Mouse (Mus musculus) urinary bladder, postnatal 4 days (tissue): ENCODE data around the gene Naa25.
A peak's percentile ranks its signal among the peaks of the same experiment; 100 is the strongest.
"Not testable (repeated sequence)": the region's sequence is repeated elsewhere in the genome, so short reads cannot be mapped to it uniquely, and the experiment has no call there.

Experiments used
- DNase-seq, 2 experiments: peaks; one replicate each; pipeline ENCODE4 v3.0.0; 2021 to 2022; ENCODE audit warnings: low spot score in 2 of 2

Gene Naa25

DNA sequence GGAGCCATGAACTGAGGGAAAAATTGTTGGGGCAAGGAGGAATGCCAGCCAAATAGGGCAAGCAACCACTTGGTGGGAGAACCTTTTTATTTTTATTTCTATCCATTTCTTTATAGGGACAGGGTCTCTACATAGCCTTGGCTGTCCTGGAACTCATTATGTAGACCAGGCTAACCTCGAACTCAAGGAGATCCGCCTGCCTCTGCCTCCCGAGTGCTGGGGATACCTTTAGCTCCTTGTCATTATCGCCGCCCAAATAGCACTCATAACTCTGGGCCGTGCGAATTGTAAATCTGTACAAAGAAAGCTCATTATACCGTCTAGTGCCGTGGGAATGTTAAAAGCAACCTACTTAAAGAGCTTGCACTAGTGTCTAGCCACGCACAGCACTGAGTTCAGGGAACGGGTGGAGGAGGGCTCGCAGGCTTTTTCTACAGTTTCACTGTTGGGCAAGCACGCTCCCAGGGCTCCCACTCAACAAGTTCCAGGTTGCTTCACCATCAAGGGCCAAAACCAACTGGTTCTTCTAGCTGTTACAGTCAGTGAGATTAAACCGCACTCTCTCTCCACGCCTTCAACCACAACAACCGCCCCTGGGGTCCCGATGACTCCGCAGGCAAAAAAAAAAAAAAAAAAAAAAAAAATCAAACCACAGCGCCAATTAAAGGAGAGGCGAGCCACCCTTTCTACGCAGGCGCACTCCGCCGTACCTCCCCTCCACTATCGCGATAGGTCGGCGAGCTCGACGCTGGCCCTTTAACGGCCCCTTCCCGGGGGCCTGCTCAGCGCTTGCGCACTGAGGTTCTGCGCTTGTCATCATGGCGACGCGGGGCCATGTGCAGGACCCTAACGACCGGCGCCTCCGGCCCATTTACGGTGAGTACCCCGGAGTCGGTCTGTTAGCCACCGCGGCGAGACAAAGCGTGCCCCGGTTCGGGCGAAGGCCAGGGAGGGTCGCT is at the start of gene Naa25:
Naa25 (plus strand) TSS at position 750 of the 959 bp plus-strand sequence.
- peak; percentile 94 to 97 for DNase-seq

DNA sequence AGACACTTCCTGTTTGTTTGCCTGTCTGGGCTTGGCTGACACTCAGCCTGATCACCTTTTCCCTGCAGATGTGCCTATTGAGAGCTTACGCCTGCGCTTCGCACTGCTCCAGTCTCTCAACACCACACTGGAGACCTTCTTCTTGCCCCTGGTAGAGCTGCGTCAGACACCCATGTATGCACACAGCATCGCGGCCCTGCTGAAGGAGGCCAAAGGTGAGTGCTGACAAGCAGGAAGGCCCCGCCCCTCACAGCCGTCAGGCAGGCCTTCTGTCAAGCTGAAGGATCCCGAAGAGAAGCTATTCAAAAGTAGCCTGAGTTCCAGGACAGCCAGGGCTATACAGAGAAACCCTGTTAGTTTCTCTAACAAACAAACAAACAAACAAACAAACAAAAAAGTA is 38.5 kb upstream of the Naa25 start:
- no peak for DNase-seq

DNA sequence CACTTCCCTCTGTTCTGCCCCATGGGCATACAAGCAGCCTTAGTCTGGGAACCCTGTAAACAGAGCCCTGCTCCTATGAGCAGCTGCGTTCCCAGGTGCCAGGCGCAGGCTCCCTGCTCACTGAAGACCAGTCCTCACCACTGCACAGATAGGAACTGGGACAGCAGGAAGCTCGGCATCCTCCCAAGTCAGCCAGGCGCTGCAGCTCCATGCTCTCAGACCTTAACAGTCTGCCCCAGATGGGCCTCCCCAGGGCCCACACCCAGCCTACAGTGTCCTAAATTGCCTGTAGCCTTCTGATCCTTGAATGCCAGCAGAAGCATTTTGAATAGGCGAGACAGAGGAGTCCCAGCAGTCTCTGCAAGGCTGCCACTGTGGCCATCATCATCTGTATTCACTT is 36.0 kb upstream of the Naa25 start:
- no peak for DNase-seq

DNA sequence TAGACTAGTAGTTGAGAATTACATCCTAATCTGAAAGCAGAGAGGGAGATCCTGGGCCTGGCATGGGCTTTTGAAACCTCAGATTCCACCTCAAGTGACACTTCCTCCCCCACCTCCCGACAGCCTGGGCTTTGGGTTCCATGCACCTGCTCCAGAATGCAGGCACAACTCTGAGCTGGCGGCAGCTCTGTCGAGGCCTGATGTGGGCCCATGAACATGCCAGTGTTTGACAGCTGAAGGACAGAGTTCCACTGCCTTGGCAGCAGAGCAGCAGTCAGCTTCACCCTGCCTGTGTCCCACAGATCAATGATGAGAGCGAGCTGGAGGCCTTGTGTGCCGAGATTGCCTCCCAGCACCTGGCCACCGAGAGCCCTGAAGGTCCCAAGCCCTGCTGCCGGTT is 34.3 kb upstream of the Naa25 start:
- DNase-seq = no peak

DNA sequence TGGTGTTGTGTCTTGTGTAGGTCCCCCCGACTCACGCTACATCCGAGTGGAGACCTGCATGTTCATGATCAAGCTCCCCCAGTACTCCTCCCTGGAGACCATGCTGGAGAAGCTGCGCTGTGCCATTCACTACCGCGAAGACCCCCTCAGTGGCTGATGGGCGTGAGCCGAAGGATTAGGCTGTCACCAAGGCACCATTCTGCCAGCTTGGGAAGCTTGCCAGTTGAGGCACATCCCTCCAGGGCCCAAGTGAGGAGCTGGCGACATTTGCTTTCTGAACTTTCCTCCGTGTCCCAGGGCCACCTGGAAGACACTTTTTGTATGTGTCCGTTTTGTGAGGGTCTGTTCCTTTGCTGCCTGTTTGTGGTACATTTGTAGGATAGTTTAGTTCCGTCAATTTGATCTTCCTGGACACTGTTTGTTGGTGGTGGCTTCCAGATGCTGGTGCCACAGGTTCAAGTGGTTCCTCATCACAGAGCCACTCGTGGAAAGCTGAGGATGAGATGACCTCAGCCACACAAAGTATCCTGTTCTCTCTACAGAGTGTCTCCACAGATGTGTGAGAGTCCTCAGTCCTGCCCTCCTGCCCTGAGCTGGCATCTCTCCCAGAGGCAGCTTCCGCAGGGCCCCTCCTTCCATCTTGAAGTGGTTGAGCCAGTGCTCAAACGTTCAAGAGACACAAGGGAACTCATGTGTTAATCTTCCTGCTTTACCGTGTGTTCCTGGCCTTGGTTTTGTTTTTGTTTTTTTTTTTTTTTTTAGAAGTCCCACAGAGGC is 31.1 kb upstream of the Naa25 start:
- no peak for DNase-seq

DNA sequence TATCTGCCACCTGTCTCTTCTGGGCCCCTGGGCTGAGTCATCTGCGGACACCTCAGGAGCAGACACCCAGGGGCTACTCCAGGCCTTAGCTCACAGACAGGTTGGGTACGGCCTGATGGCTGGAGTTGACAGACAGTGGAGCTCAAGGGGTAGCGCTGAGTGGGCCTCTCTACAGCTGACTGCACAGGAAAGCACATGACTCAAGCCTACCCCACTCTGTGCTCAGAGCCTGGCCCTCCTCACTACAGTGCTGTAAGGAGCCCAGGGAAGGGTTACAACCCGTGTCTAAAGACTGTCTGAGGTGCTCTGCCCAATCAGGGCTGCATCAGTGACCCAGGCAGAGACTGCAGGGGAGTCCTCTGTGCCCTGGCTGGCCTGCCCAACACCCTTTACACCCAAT is 30.5 kb upstream of the Naa25 start:
- no peak for DNase-seq

DNA sequence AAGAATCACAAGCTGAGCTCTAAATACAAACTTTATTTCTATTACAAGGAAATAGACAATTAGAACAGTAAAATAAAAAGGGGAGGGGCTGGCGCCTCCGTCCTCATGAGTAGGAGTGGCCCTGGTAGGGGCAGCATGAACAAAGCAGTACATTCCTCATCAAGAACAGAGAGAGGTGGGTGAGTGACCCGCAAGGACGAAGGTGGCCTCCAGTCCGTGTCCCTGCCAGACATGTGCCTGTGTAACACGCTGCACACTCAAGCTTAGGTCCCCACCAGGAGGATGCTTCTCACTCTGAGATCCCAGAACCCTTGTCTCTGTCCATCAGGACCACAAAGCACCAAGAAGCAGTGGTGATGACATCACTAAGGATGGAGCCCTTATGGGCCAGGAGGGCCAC is 26.0 kb upstream of the Naa25 start:
- DNase-seq = no peak

DNA sequence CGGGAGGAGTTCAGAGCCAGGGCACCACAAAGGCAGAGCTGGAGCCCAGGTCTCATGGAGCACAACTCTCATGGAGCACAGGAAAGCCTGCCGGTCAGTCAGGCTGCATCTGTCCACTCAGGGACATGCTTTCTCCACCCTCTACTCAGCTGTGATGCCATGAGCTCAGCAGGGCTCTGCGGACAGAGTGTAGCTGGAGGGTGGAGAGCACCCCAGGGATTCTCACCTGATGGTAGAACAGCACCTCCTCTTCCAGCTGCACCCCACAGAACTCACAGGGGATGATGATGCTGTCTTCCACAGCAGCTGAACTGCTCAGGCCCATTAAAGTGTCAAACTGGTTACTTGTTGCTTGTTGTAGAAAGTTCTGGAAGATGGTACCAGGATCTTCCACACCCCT is 22.9 kb upstream of the Naa25 start:
- DNase-seq = no peak

DNA sequence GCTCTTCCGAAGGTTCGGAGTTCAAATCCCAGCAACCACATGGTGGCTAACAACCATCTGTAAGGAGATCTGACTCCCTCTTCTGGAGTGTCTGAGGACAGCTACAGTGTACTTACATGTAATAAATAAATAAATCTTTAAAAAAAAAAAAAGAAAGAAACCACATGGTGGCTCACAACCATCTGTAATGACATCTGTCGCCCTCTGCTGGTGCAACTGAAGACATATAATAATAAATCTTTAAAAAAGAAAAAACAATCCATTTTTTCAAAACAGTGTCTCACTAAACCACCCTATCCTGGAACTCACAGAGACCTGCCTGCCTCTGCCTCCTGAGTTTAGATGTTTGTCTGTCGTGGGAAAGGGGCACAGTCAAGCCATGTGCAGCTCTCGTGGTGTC is 20.8 kb upstream of the Naa25 start:
- DNase-seq = not testable (repeated sequence)

DNA sequence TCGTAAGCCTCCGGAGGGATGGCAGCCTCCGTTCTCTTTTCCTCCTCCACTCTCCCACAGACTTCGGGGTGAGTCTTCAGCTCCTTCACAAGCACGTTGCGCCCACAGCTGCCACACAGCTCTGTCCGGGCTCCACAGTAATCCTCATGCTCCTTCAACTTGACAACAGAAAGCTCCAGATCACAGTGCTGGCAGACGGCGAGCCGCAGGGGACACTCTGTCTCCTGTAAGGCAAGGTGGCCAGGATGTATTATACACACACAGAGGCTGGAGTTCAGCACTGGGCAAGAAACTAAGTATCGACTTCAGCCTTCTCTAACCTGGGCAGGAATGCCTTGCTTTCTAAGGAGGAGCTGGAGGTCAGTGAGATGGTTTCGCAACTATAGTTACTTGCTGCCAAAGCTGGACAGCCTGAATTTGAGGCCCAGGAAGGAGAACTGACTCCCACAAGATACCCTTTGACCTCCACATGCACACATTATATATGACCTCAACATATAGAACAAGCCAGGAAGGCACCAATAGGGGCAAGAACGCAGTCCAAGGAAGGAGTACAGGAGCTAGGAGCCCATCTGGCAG is 19.0 kb upstream of the Naa25 start:
- no peak for DNase-seq

DNA sequence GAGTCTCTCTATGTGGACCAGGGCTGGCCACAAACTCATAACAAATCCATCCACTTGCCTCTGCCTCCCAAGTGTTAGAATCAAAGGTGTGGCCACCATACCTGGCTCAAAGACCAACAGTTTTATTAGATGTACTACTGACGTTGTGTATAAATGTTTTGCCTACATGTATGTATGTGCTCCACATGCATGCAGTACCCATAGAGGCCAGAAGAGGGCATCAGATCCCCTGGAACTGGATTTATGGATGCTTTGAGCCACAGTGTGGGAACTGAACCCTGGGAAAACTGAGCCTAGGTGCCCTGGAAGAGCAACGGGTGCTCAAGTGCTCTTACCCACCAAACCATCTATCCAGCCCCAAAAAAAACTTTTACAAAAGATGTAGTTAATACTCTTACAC is 17.0 kb upstream of the Naa25 start:
- DNase-seq = no peak

DNA sequence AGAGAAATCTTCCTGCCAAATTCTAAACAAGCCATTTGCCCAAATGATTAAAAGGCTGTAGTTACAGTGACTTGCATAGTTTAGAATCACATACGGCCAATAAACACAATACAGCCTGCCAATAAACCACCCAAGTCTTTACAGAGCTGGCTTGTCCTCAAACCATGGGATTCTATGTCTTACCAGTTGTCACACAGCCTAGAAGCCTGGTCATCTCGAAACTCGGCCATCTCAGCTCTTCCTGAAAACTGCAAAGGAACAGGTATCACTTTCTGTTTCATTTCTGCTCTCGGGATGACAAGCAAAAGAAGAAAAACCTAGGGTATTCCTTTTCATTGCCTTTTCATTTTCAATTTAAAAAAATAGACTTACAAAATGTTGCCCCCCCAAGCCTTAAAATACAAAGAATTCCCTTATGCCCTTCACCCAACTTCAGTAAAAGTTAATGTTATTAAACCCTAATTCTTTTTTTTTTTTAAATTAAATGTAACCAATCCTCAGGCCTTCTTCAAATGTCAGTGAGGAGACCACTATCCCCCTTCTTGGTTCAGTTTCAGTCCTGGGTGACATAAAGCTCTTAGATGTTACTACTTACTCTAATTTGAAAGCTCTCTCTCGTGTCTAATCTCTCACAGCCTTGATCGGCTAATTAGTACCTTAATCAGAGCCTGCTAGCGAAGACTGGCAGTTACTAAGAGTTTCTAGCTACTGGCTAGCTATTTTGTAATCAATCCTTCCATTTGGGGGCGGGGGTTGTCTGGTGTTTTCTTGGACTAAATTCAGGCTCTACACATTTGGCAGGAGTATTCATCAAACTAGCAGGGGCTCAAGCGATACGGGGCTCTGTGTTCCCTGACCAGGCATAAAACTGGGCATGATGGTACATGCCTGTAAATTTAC is 13.6 kb upstream of the Naa25 start:
- no peak for DNase-seq

DNA sequence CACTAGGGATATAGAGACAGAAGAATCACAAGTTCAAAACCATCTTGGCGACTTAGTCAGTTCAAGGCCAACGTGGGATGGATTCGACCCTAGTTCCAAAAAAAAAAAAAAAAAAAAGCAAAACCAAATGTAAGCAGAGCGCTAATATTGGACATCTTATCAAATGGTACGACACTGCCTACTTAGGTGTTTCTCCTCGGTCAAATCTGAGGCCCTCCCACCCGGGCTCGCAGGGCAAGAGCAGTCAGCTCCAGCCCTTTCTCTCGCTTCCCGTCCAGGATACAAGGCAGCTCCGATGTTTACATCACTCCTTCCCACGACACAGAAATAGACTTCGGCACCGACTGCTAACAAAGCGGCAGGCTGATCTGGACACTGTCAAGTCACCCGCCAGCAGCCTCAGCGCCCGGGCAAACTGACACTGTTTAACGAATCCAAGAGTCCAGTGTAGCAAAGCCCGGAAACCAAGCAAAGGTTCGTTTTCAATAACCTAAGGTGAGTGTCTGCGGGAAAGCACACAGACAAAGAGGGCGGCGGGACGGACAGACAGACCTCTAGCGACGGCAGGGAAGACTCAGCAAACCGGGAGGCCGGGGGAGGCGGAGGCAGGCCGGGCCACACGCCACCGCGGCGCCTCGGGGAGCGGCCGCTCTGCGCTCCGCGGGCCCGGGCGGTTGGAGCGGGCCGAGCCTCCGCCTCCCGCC is 12.8 kb upstream of the Naa25 start:
- peak in 1 of 2 experiments; percentile 36 for DNase-seq

DNA sequence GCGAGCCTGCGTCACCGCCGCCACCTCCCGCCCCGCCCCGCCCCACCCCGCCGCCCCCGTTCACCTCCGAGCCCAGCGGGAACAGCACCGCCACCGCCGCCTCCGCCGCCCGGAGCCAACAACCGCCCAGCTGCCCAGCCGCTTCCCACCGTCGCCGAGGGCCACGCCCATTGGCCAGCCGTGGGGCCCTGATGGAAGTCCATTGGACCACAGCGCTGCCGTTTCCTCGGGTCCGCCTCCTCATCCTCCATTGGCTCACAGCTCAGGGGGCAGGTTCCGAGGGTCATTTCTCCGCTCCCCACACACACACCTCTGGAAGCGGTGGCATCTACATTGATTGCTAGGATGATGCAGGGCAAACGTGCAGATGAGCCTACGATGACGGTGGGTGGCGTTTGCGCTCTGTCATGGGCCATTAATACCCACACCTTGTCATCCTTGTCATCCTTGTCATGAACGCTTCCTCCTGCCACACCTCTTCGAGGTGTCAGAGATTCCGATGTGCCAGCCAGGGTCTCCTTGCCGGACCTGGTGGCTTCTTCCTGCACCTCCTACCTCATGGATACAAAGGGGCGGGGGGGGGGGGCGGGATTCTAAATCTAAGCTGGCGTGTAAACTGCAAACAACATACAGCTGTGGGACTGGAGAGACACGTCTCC is 12.1 kb upstream of the Naa25 start, which contains the start of gene Trafd1:
Trafd1 (minus strand) TSS at position 172 of the 659 bp plus-strand sequence.
- peak; percentile 94 to 95 for DNase-seq

DNA sequence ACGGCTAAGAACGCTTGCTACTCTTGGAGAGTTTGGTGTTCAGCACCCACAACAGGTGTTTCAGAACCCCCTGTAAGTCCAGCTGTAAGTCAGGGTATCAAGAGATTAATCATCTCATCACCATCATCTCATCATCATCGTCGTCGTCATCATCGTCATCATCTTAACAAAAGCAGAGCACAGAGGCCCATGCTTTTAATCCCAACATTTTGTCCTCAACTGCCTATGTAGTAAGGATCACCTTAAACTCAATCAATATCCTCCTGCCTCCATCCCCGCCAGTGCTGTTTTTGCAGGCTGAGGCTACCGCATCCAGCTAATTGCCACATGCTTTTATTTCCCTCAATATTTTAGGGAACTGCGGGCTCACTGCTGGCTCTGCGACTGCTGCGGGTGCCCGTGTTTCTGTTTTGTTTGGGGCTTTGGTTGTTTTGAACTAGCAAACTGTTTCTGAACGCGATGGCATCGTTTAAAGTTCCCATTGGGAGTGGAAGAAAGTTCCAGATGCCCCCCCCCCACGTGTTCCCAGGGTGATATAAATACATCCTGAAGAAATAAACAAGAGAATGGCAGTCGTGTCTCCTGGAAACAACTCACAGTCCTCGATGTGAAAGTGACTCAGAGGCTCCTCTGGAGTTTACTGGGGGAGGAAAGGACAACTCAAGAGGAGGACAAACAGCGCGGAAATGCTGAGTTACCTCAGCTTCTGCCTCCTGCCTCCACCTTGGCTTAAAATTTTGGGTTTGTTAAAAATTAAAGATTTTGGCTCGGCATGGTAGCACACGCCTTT is 11.4 kb upstream of the Naa25 start:
- DNase-seq = no peak

DNA sequence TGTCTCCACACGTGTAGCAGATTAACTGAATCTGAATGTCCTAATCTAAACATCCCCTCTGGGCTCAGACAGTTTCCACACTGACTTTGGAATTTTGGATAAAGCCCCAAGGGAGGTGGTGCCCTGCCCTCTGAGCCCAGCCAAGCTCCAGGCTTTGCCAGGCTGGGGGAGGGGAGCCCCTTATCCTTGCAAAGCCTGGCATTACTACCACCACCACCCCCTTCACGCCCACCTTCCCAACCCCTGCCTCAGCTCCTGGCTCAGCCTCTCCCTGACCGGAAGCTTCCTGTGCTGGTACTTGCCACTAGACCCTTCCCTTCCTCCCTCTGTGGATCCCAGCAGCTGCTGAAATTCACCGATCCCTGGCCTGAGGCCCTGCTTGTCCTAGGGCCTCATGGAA is 10.6 kb upstream of the Naa25 start:
- peak in 1 of 2 experiments; percentile 42 for DNase-seq

DNA sequence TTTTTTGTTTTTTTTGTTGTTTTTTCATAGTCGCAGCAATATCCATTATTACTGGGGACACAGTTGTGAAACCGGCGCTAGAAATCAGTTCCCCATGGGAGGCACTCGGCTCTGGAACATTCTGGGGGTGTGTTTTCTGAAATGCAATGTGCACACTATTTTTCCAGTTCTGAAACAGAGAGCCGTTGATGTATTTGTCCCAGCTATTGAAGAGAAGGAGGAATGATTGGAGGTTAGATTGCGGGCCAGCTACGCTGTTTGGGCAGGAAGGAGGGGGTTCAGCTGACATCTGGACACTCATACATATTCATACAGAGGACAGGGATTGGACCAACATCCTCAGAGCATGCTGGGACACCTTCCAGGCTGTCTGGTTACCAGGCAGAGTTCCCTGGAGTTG is 8.6 kb upstream of the Naa25 start:
- no peak for DNase-seq

DNA sequence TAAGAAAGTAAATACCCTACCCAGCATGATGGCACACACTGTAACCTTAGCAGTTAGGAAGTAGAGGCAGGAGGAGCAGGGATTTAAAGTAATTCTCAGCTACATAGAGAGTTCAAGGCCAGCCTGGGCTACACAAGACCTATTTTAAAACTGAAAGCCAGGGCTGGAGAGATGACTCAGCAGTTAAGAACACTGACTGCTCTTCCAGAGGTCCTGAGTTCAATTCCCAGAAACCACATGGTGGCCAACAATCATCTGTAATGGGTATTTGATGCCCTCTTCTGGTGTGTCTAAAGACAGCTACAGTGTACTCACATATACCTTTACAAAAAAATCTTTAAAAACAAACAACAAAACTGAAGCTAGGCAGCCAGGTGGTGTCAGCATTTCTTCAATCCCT is 8.0 kb upstream of the Naa25 start:
- DNase-seq = no peak

DNA sequence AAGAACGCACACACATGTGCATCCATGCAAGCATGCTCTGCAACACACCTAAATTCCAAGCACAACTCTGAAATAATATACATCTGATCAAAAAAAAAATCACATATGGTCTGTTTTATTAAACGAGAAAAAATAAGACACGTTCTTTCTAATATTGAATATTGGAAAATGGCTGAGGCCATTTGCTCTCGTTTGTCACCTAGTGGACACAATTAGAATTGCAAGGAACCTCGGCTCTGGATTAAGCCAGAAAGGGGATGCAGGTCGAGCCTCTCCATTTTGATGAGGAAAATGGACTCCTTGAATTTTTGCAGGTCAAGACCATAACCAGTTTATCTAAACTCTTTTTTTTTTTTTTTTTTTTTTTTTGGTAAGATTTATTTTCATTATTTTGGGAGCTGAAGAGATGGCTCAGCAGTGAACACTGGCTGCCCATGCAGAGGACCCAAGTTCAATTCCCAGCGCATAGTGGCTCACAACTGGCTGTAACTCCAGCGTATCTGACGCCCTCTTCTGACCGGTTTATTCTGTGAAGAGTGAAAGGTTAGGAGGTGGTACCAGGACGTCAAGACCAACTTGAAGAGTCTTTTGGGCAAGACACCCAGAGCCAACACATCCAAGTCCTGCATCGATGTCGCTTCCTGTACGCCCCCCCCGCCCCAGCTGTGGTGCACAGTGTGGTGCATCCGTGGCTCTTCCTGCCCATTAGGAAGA is 4.9 kb upstream of the Naa25 start:
- no peak for DNase-seq
